Mouse (Mus musculus): ENCODE measurements at regions not wholly inside any gene's neighbourhood (a gene's known extent, or its start where the extent isn't known, plus 50 kb on each side); places are given as distances from the start of the nearest gene placed in this dataset.

DNA sequence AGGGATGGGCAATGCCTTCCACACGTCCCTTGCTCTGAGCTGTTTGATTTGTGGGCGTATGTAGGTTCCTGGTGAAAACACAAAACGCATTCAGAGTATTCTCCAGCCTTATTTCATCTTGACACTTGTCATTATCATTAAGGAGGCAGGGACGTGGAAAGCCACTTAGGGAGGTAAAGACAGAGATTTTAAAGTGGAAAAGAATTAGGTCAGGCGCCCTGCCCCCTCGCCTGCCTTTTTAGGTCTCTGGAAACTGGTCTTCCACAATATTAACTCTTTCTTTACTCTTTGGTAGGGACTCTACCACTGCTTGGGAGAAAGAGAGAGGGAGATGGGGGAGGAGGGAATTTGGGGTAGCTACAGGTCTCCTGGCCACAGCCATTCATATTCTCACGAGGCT, 146.6 kb downstream of the BC067074 start:
- WGBS, result 51% methylated on average over 7 of the region's 7 CpGs
- H3K4me1 ChIP-seq (ENCODE audit: control insufficient read depth, insufficient read depth, low read length), result no peaks in the 10 kb centered on the region
- TF ChIP-seq CTCF (IDR thresholded peaks at IDR 0.05; ENCODE audit: insufficient read depth, low read depth, low read length) (no peak), POLR2A (IDR thresholded peaks at IDR 0.05; ENCODE audit: insufficient read depth, low read depth, low read length) (no peak)
- H3K4me3 ChIP-seq (ENCODE audit: insufficient read depth, low read depth, low read length), result no peak overlapping the region
- no peak overlapping the region for H3K27ac ChIP-seq (ENCODE audit: insufficient read depth, low read depth, low read length)

DNA sequence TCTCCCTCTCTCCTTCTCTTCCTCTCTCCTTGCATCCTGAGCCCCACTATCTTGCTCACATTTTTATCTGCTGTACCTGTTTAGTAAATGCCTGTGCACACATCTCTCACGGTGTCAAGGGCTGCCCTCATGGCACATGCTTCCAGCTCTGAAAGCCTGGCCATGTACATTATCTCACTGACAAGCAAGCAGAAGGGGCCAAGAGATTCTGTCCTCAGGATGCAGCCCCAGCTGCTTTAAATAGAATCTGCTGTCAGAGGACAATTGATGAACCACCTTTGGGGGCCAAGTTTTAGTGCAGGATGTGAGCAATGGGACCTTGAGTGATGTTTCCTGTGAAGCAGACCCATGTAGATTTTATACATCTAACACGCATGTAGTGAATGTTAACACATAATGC, 145.9 kb downstream of the BC067074 start:
- 90% methylated on average over 2 of the region's 2 CpGs for WGBS
- H3K27ac ChIP-seq (ENCODE audit: insufficient read depth, low read depth, low read length), result no peak overlapping the region
- TF ChIP-seq CTCF (IDR thresholded peaks at IDR 0.05; ENCODE audit: insufficient read depth, low read depth, low read length), result no peak
- TF ChIP-seq POLR2A (IDR thresholded peaks at IDR 0.05; ENCODE audit: insufficient read depth, low read depth, low read length), result no peak
- H3K4me1 ChIP-seq (ENCODE audit: control insufficient read depth, insufficient read depth, low read length), result no peaks in the 10 kb centered on the region
- H3K4me3 ChIP-seq (ENCODE audit: insufficient read depth, low read depth, low read length), result no peak overlapping the region

DNA sequence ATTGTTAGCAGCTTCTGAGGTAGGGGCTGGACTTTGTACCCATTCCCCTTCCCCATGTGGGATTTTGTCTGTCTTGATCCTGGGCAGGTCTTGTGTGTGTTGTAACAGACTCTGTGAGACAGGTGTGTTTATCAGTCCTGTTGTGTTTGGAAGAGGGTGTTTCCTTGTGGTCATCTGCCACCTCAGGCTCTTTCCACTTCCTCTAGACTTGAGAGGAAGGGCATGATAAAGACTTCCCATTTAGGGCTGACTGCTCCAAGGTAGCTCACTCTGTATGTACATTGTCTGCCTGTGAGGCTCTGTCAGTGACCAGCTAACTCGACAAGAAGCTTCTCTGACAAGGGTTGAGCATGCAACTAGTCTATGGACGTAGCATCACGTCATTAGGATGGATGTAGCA, 143.3 kb downstream of the BC067074 start:
- 91% methylated on average over 3 of the region's 3 CpGs for WGBS
- Histone ChIP-seq H3K4me3 (ENCODE audit: insufficient read depth, low read depth, low read length) (no peak overlapping the region), H3K4me1 (ENCODE audit: control insufficient read depth, insufficient read depth, low read length) (no peaks in the 10 kb centered on the region), H3K27ac (ENCODE audit: insufficient read depth, low read depth, low read length) (no peak overlapping the region)
- TF ChIP-seq CTCF (IDR thresholded peaks at IDR 0.05; ENCODE audit: insufficient read depth, low read depth, low read length) (no peak), POLR2A (IDR thresholded peaks at IDR 0.05; ENCODE audit: insufficient read depth, low read depth, low read length) (no peak)

DNA sequence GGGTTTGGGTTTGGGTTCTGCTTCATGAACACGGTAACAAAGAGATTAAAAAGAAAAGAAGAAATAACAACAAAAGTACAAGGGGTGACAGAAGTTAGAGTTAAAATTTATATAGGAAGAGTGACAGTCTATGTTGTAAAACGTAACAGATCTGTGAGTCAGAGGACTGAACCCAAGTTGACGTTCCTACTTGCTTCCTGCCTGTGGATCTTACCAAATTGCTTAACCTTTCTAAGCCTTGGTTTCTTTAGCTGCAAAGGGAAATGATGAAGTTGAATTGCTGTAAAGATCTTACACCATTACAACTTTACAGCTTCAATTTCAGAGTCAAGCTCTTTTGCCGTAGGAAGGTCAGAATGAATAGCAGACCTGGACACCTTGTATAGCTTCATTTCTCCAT, 142.2 kb downstream of the BC067074 start:
- TF ChIP-seq POLR2A (IDR thresholded peaks at IDR 0.05; ENCODE audit: insufficient read depth, low read depth, low read length) (no peak), CTCF (IDR thresholded peaks at IDR 0.05; ENCODE audit: insufficient read depth, low read depth, low read length) (no peak)
- no peak overlapping the region for H3K27ac ChIP-seq (ENCODE audit: insufficient read depth, low read depth, low read length)
- H3K4me3 ChIP-seq (ENCODE audit: insufficient read depth, low read depth, low read length), result no peak overlapping the region
- WGBS, result 93% methylated on average over 4 of the region's 4 CpGs
- H3K4me1 ChIP-seq (ENCODE audit: control insufficient read depth, insufficient read depth, low read length), result no peaks in the 10 kb centered on the region

DNA sequence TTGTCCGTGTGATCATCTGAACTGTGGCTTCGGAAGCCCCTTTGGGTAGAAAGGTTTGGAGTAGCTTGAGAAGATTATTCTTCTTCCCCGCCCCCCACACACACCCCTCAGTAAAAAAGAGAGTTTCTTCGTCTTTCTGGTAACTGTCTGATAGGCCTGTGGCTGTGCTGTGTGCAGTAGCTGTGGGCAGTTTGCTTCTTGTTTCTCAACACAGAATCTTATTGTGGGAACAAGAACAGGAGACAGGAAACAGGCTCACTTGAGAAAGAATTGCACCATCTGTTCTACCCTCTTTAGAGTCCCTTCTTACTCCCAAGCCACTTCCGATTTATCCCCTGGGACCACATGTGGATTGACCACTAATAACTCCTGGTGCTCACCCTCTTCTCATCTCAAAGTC, 140.5 kb downstream of the BC067074 start:
- Histone ChIP-seq H3K4me3 (ENCODE audit: insufficient read depth, low read depth, low read length) (no peak overlapping the region), H3K4me1 (ENCODE audit: control insufficient read depth, insufficient read depth, low read length) (no peaks in the 10 kb centered on the region), H3K27ac (ENCODE audit: insufficient read depth, low read depth, low read length) (no peak overlapping the region)
- TF ChIP-seq CTCF (IDR thresholded peaks at IDR 0.05; ENCODE audit: insufficient read depth, low read depth, low read length) (no peak), POLR2A (IDR thresholded peaks at IDR 0.05; ENCODE audit: insufficient read depth, low read depth, low read length) (no peak)
- WGBS, result 88% methylated on average over 5 of the region's 5 CpGs

DNA sequence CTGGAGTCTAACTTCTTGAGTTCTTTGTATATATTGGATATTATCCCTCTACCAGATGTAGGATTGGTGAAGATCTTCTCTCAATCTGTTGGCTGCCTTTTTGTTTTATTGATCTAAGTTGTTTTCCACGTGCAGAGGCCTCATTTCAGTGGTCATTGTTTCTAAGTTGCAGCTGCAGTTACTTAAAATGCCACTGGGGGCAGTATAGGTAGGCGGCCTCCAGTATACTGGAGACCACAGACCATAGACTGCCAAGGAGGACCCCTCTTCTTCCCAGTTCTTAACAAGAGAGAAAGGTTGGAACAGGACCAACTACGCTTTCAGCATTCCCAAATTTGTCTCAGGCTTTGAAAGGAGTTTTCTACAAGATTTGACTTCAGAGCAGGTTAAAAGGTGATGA, 136.7 kb downstream of the BC067074 start:
- H3K4me3 ChIP-seq (ENCODE audit: insufficient read depth, low read depth, low read length), result no peak overlapping the region
- WGBS, result 42% methylated on average over 3 of the region's 3 CpGs
- no peaks in the 10 kb centered on the region for H3K4me1 ChIP-seq (ENCODE audit: control insufficient read depth, insufficient read depth, low read length)
- TF ChIP-seq POLR2A (IDR thresholded peaks at IDR 0.05; ENCODE audit: insufficient read depth, low read depth, low read length) (no peak), CTCF (IDR thresholded peaks at IDR 0.05; ENCODE audit: insufficient read depth, low read depth, low read length) (no peak)
- no peak overlapping the region for H3K27ac ChIP-seq (ENCODE audit: insufficient read depth, low read depth, low read length)
